Mouse (Mus musculus): ENCODE measurements at regions not wholly inside any gene's neighbourhood (a gene's known extent, or its start where the extent isn't known, plus 50 kb on each side); places are given as distances from the start of the nearest gene placed in this dataset.
"Not testable (repeated sequence)": the region's sequence is repeated elsewhere in the genome, so short reads cannot be mapped to it uniquely, and the experiment has no call there.

DNA sequence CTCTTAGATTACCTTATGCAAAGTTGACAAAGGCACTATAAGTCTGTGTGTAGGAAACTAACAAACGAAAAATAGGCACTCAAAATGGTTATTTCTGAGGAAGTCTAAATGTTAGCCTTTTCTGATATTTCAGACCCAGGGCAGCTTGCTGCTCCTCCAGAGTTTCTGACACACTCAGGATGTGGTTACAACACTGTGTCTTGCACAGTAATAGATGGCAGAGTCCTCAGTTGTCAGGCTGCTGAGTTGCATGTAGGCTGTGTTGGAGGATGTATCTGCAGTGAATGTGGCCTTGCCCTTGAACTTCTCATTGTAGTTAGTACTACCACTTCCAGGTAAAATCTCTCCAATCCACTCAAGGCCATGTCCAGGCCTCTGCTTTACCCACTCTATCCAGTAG is 1039.7 kb downstream of the Adam6a start:
- DNase-seq, result peak; percentile 53

DNA sequence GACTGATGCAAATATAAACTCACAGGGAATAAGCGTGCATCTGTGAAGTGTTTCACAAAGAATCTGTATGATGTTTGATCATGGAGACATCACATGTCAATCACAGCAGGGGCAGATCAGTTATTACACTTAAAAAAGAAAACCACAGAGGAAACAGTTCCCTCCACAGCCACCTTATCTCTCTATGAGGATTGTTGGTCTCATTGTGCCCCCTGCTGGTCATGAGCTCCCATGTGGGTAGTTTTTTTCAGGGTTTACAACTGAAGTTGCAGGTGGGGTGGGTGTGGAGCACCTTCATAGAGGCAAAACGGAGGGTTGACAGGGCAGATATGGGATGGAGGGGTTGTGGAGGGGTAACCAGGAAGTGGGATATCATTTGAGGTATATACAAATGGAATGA is 1043.5 kb downstream of the Adam6a start:
- DNase-seq, result peak; percentile 94

DNA sequence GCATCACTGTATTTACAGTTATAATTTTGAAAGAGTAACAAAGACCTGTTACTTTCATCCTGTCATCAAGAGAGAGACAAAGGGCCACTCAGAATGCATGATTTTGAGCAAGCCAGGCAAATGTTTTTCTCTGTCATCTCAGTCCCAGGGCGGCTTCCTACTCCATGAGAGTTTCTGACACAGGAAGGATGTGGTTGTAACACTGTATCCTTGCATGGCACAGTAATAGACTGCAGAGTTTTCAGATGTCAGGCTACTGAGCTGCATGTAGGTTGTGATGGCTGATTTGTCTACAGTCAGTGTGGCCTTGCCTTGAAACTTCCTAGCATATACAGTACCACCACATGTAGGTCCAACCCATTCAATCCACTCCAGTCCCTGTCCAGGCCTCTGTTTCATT is 1054.0 kb downstream of the Adam6a start:
- DNase-seq, result peak; percentile 80

DNA sequence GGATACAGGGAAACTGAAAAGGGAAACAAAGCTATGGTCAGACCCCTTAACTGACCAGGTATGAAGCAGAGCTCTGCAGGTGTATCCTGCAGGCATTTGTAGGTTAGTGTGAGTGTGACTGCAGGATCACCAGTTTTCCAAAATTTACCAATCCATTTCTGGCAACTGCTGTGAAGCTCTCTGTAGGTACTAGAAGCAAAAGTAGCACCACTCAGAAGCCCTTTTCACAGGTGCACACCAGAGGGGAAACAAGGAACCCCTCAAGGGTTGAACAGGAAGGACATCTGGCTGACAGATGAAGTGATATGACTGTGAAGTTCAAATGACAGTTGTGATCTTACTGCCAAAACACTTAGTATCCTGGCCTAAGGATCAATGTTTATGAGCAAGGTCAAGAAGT is 1065.5 kb downstream of the Adam6a start:
- peak; percentile 79 for DNase-seq

DNA sequence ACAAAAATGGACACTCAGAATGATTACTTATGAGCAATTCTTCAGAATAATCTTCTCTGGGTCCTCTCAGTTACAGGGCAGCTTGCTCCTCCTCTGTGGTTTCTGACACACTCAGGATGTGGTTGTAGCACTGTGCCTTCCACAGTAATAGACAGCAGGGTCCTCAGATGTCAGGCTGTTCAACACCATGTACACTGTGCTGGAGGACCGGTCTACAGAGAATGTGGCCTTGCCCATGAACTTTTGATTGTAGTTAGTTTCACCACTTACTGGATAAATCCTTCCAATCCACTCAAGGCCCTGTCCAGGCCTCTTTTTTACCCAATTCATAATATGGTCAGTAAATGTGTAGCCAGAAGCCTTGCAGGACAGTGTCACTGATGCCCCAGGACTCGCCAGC is 1068.4 kb downstream of the Adam6a start:
- peak; percentile 78 for DNase-seq

DNA sequence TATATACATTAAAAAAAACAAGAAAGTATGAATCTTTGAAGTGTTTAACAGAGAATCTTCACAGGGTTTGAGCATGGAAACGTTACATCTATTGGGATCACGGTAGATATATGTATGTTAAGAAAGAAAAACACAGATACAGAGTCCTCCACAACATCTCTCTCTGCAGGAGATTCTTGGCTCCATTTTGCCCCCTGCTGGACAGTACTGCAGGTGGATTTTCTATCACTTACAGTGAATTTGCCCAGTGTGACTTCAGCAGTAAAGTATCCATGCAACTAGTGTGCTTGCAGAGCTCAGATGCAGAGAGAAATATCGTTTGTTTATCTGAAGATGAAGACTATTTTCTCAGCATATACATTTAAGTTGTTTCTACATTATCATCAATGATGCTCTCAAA is 1071.5 kb downstream of the Adam6a start:
- peak; percentile 88 for DNase-seq

DNA sequence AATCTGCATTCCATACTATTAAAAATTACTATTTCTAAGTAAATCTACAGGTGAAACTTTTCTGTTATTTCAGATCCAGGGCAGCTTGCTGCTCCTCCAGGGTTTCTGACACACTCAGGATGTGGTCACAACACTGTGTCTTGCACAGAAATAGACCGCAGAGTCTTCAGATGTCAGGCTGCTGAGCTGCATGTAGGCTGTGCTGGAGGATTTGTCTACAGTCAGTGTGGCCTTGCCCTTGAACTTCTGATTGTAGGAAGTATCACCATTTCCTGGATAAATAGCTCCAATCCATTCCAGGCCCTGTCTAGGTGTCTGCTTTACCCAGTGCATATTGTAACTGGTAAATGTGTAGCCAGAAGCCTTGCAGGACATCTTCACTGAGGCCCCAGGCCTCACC is 1072.0 kb downstream of the Adam6a start:
- peak; percentile 77 for DNase-seq

DNA sequence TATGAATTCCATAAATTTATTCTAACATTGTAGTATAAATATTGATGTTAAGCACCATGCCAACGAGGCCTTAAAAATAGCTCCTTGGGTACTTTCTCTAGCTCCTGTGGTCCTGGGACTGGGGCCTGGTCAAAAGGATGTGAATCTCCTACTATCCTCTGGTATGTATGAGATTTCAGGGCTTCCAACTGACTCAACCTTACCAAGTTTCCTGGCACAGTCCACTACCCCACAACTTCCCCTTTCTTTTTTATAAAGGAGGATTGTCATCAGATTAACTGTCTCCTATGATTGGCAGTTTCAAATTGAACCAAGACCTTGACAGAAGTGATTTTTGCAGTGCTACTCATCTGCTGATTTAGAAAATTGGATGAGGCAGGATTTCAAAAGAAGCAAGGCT is 1097.4 kb downstream of the Adam6a start:
- DNase-seq, result no peak

DNA sequence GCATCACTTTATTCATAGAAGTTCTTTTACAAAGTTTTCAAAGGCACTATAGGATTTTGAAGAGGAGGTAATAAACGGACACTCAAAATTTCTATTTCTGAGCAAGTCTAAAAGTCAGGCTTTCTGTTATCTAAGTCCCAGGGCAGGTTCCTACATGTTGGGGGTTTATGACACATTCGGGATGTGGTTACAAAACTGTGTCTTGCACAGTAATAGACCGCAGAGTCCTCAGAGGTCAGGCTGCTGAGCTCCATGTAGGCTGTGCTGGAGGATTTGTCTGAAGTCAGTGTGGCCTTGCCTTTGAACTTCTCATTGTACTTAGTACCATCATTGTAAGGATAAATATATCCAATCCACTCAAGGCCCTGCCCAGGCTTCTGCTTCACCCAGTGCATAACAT is 1102.7 kb downstream of the Adam6a start:
- DNase-seq, result no peak

DNA sequence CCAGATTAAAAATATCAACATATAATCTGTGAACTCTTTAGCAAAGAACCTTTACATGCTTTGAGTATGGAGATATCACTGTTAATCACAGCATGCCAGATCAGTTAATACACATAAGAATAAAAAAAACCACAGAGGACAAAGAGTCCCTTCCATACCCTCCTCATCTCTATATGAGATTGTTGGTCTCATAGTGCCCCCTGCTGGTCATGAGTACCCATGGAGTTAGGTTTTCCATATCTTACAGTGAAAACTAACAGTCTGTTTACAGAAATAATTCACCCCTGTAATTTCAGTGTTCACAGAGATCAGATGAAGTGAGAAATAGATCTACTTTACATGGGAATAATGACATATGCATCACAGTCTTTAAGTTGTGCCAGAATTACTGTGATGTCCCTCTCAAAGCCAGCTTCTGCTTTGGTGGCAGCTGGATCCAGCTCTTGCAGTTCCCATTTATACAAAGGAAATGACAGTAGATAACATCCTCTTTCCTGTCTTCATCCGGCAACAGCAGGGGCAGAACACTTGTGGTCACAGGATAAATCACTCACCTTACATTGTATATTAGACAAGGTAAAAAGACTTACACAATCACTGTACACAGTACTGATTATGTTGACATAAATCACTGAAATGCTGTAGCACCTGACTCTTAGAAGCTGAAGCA is 1106.9 kb downstream of the Adam6a start:
- peak; percentile 72 for DNase-seq

DNA sequence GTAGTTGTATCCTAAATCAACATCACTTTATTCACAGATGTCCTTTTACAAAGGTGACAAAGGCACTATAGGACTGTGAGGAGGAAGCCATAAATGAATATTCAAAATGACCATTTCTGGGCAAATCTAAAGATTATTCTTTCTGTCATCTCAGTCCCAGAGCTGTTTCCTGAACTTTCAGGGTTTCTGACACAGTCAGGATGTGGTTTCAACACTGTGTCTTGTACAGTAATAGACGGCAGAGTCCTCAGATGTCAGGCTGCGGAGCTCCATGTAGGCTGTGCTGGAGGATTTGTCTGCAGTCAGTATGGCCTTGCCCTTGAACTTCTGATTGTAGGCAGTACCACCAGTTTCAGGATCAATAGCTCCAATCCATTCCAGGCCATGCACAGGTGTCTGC is 1113.4 kb downstream of the Adam6a start:
- DNase-seq, result not testable (repeated sequence)
